Mouse (Mus musculus) testis, adult 2 months (tissue): ENCODE results near the gene Dpm3.

Experiments
- CTCF ChIP-seq: fragments of 200-500 bp; IDR thresholded peaks from 2 replicates; pipeline ENCODE4 v1.5.1; 2012; ENCODE audit warnings: low read depth, mild to moderate bottlenecking, inconsistent platforms, low read length, moderate library complexity; ENCODE audit not compliant: control insufficient read depth, insufficient read depth, insufficient replicate concordance
- POLR2A ChIP-seq: fragments of 200-500 bp; IDR thresholded peaks from 2 replicates; pipeline ENCODE4 v1.6.1; 2012; ENCODE audit warnings: low read depth, mild to moderate bottlenecking, inconsistent platforms, low read length, moderate library complexity; ENCODE audit not compliant: control insufficient read depth

- TF ChIP-seq POLR2A (no peak), CTCF (no peak)
Observed at GRCm38 (mm10) chr3:89305551-89306325, 46.6 kb downstream of the Dpm3 start.
